Mouse (Mus musculus) lung, embryonic 14.5 days (tissue): Measurements from ENCODE around the gene Spi1. TPM values are rescaled to one million over a fixed set of nuclear protein-coding genes. Genes with fewer than 3 reads are reported as not detected.

Experiments used
- ATAC-seq: fragments of 200-750 bp; cut with Nextera tagmentation; 2 replicates; pipeline ENCODE4 v1.8.0; 2017; ENCODE audit warnings: mild to moderate bottlenecking, moderate TSS enrichment, moderate library complexity; ENCODE audit not compliant: insufficient read depth
- DNase-seq: peaks from one replicate; pipeline ENCODE4 v3.0.0-alpha.2; 2015
- H3K27ac ChIP-seq: fragments of 300-500 bp; sonication (generic); 2 replicates; pipeline ENCODE4 v1.5.1; 2014; ENCODE audit warnings: low read depth, mild to moderate bottlenecking, moderate library complexity
- H3K27me3 ChIP-seq: fragments of 300-500 bp; sonication (generic); 2 replicates; pipeline ENCODE4 v1.6.1; 2014; ENCODE audit warnings: low read length, control low read depth; ENCODE audit not compliant: insufficient read depth
- H3K36me3 ChIP-seq: fragments of 300-500 bp; sonication (generic); 2 replicates; pipeline ENCODE4 v1.6.1; 2014; ENCODE audit warnings: control low read depth; ENCODE audit not compliant: insufficient read depth
- H3K4me1 ChIP-seq: fragments of 300-500 bp; sonication (generic); 2 replicates; pipeline ENCODE4 v1.6.1; 2014; ENCODE audit warnings: antibody characterized with exemption, control low read depth; ENCODE audit not compliant: insufficient read depth
- H3K4me2 ChIP-seq: fragments of 300-500 bp; sonication (generic); 2 replicates; pipeline ENCODE4 v1.6.1; 2014; ENCODE audit warnings: mild to moderate bottlenecking
- H3K4me3 ChIP-seq: fragments of 300-500 bp; sonication (generic); 2 replicates; pipeline ENCODE4 v1.5.1; 2014; ENCODE audit warnings: low read depth, low read length
- H3K9ac ChIP-seq: fragments of 300-500 bp; sonication (generic); 2 replicates; pipeline ENCODE4 v1.6.1; 2014
- H3K9me3 ChIP-seq: fragments of 300-500 bp; sonication (generic); 2 replicates; pipeline ENCODE4 v1.6.1; 2016; ENCODE audit warnings: low read depth, low read length, control low read depth
- CTCF ChIP-seq: IDR thresholded peaks from 2 replicates; pipeline ENCODE4 v1.5.1; 2016; ENCODE audit warnings: antibody characterized with exemption, low read depth
- WGBS: fragments of 180-500 bp; shearing (Covaris S2); extraction: QIAGEN DNeasy Blood & Tissue Kit; methylation state at CpG from one replicate; pipeline ENCODE4 v1.1.7; 2014; 5-methylcytosine and 5-hydroxymethylcytosine counted together
- polyA plus RNA-seq: library from polyadenylated mRNA; unstranded; fragments of >200 nt; fragmentation: Nextera tagmentation; extraction: Ambion mirVana; gene quantifications from 2 replicates; pipeline ENCODE4 v1.2.1, GENCODE M21; 2014

Spi1 gene
- polyA plus RNA-seq, 1 experiment from 2014 or later, result 6.2 TPM

DNA sequence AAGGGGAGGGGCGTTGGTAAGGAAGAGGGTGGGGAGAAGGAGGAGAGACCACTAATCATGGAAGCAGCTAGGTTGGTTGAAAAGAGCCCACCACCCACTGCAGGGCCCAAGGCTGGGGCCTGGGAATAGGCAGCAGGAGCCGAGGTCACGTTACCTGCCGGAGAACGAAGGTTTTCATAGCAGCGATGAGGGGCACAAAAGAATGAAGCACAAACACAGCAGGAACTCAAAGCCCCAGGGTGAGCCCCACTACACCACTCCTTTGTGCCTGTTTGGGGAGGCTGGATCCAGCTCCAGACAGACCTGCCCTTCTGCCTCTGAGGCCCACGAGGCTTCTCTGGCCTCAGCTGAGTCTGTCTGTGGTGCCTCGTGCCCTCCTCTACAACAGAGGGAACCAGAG, 57.6 kb downstream of the Spi1 start:
- Histone ChIP-seq H3K4me3 (no peak overlapping the region), H3K27me3 (no peaks in the 10 kb centered on the region), H3K9ac (no peak overlapping the region), H3K9me3 (no peaks in the 10 kb centered on the region), H3K36me3 (peaks cover 16% of the 10 kb centered on the region; the same call in 1 of the 2 replicates), H3K27ac (no peak overlapping the region), H3K4me1 (no peaks in the 10 kb centered on the region), H3K4me2 (no peak overlapping the region)
- no peak for DNase-seq
- ATAC-seq, result no peak
- TF ChIP-seq CTCF, result no peak
- 79% methylated on average over 8 of the region's 8 CpGs for WGBS

DNA sequence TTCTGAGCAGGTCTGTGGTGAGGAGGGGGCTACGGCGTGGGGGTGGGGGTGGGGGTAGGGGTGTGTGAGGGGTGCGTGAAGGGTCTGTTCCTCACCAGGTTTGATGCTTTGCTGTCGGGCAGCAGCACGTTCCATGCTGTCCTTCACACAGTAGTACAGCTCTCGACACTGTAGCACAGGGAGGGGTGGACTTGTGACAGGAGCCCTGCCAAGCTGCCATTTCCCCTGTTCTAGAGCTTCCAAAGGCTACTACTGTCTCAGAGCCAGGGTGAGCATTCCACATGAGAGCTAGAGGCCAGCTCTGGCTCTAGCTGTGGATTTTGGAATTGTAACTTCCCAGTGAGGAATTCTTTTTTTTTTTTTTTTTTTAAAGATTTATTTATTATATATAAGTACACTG, 60.7 kb downstream of the Spi1 start:
- H3K36me3 ChIP-seq, result peaks cover 23% of the 10 kb centered on the region
- WGBS, result 84% methylated on average over 6 of the region's 6 CpGs
- H3K9ac ChIP-seq, result no peak overlapping the region
- ATAC-seq (no peak), DNase-seq (no peak)
- no peak overlapping the region for H3K4me3 ChIP-seq
- no peaks in the 10 kb centered on the region for H3K9me3 ChIP-seq
- no peaks in the 10 kb centered on the region for H3K4me1 ChIP-seq
- no peak overlapping the region for H3K4me2 ChIP-seq
- H3K27me3 ChIP-seq, result no peaks in the 10 kb centered on the region
- no peak overlapping the region for H3K27ac ChIP-seq
- TF ChIP-seq CTCF, result no peak

DNA sequence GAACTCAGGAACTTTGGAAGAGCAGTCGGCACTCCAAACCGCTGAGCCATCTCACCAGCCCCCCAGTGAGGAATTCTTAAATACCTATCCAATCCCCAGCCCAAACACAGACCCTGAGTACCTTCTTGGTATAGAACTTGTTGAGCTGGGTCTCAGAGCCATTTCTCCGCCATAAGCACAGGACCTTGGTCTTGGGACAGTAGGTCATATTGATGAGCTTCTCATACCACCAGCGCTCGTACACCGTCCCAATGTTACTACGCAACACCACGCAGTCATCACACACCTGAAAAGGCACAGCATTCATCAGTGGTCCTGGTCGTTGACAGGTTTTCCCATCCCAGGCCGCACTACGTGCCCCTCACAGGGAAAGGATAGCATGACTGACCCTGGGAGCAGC, 61.2 kb downstream of the Spi1 start:
- H3K36me3 ChIP-seq, result peaks cover 23% of the 10 kb centered on the region
- 93% methylated on average over 11 of the region's 11 CpGs for WGBS

DNA sequence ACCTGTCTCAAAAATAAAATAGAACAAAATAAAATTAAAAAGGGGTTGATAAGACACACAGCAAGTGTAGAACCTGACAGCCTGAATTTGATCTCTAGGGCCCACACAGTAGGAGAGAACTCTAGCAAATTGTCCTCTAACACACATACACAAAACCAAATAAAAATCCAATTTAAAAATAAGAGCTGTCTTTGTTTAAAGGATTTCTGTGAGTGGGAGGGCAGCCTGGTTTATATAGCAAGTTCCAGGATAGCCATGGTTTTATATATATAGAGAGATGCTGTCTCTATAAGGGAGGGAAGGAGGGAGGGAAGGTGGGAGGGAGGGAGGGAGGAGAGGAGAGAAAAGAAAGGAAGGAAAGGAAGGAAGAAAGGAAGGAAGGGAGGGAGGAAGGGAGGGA, 65.9 kb downstream of the Spi1 start:
- no peaks in the 10 kb centered on the region for H3K4me1 ChIP-seq
- ATAC-seq, result no peak
- H3K36me3 ChIP-seq, result peaks cover 23% of the 10 kb centered on the region
- no peaks in the 10 kb centered on the region for H3K27me3 ChIP-seq
- no peak for DNase-seq
- no peak overlapping the region for H3K4me3 ChIP-seq
- no peak overlapping the region for H3K27ac ChIP-seq
- H3K4me2 ChIP-seq, result no peak overlapping the region
- no peak overlapping the region for H3K9ac ChIP-seq
- no peaks in the 10 kb centered on the region for H3K9me3 ChIP-seq
- TF ChIP-seq CTCF, result no peak

More for the DNA sequence above, 61.2 kb downstream of the Spi1 start:
- Histone ChIP-seq H3K4me2 (no peak overlapping the region), H3K27ac (no peak overlapping the region), H3K9ac (no peak overlapping the region), H3K4me1 (no peaks in the 10 kb centered on the region), H3K27me3 (no peaks in the 10 kb centered on the region), H3K4me3 (no peak overlapping the region), H3K9me3 (no peaks in the 10 kb centered on the region)
- TF ChIP-seq CTCF, result no peak
- ATAC-seq (no peak), DNase-seq (no peak)

DNA sequence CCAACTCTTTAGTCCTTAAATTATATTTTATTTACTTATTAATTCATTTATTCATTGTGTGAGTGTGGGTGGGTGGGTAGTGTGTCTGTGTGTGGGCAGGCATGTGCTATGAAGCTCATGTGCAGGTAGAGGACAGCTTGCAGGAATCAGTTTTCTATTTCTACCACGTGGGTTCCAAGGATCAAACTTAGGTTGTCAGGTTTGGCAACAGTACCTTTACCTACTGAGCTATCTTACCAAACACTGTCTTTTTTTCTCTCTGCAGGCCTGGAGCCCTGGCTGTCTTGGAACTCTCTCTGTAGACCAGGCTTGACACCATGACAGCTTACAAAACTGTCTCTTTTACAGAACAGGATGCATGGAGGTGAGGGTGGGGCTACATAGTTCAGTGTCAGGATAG, 69.1 kb downstream of the Spi1 start:
- Histone ChIP-seq H3K27me3 (no peaks in the 10 kb centered on the region), H3K27ac (no peak overlapping the region), H3K4me2 (no peak overlapping the region), H3K36me3 (peaks cover 22% of the 10 kb centered on the region), H3K9ac (no peak overlapping the region), H3K4me1 (no peaks in the 10 kb centered on the region), H3K9me3 (no peaks in the 10 kb centered on the region), H3K4me3 (no peak overlapping the region)
- ATAC-seq (no peak), DNase-seq (no peak)
- 66% methylated on average over 1 of the region's 1 CpGs for WGBS
- no peak for TF ChIP-seq CTCF

DNA sequence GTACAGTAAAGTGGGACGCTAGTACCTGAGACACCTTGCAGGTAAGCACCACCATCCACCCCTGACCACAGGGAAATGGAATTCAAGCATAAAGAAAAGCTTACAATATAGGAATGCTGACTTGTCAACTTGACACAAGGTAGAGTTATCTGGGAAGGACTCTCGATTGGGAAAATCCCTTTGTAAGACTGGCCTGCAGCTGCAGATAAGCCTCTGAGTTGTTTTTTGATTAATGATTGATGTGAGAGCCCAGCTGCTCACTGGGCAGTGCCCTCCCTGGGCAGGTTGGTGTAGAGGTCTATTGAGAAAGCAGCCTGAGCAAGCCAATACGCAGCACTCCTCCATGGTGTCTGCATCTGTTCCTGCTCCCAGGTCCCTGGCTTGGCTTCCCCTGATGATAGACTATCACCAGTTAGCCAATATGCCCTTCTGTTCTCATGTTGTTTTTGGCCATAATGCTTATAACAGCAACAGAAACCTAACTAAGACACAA, 70.7 kb downstream of the Spi1 start:
- 68% methylated on average over 3 of the region's 3 CpGs for whole genome bisulfite sequencing
- no peak for ATAC-seq
- peaks cover 18% of the 10 kb centered on the region for H3K36me3 ChIP-seq

DNA sequence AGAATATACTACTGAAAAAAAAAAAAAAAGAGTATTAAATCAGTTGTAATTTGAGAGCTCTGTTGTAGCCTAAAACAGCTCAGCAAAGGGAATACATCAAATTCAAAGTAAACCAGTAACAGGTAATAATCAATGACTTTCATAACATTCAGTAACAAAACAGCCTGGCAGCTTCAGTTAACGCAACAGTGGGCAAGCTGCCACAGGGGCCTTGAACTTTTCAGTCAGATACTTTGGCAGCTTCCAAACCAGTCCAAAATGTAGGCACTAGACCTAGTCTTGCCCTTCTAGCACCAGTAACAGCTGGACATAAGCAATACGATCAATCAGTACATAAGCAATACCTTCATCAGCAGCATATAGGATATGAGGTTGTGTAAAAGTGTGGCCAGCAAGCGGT, 71.9 kb downstream of the Spi1 start:
- ATAC-seq (no peak), DNase-seq (no peak)
- Histone ChIP-seq H3K4me2 (no peak overlapping the region), H3K27ac (no peak overlapping the region), H3K27me3 (no peaks in the 10 kb centered on the region), H3K9ac (no peak overlapping the region), H3K4me3 (no peak overlapping the region), H3K36me3 (peaks cover 18% of the 10 kb centered on the region), H3K4me1 (no peaks in the 10 kb centered on the region), H3K9me3 (no peaks in the 10 kb centered on the region)
- no peak for TF ChIP-seq CTCF
- WGBS, result 86% methylated on average over 3 of the region's 3 CpGs

More for the DNA sequence above, 70.7 kb downstream of the Spi1 start:
- Histone ChIP-seq H3K4me3 (no peak overlapping the region), H3K9ac (no peak overlapping the region), H3K4me1 (no peaks in the 10 kb centered on the region), H3K4me2 (no peak overlapping the region), H3K27ac (no peak overlapping the region), H3K9me3 (no peaks in the 10 kb centered on the region), H3K27me3 (no peaks in the 10 kb centered on the region)
- TF ChIP-seq CTCF, result no peak
- no peak for DNase-seq
